Mouse (Mus musculus) midbrain, postnatal 0 days (tissue): ENCODE measurements at regions not wholly inside any gene's neighbourhood (a gene's known extent, or its start where the extent isn't known, plus 50 kb on each side); places are given as distances from the start of the nearest gene placed in this dataset.

Experiments used
- ATAC-seq: fragments of 200-750 bp; cut with Nextera tagmentation; 2 replicates; pipeline ENCODE4 v1.8.0; 2017; ENCODE audit warnings: moderate number of reproducible peaks, mild to moderate bottlenecking, moderate TSS enrichment, moderate library complexity; ENCODE audit not compliant: low FRiP score
- DNase-seq: peaks from one replicate; pipeline ENCODE4 v3.0.0-alpha.2; 2015; ENCODE audit warnings: low spot score
- H3K27ac ChIP-seq: fragments of 300-500 bp; sonication (generic); 2 replicates; pipeline ENCODE4 v1.5.1; 2014; ENCODE audit warnings: low read depth, mild to moderate bottlenecking, low read length, mixed read lengths
- H3K27me3 ChIP-seq: fragments of 300-500 bp; sonication (generic); 2 replicates; pipeline ENCODE4 v1.6.1; 2014; ENCODE audit warnings: low read length, control low read depth, mixed read lengths; ENCODE audit not compliant: insufficient read depth
- H3K36me3 ChIP-seq: fragments of 300-500 bp; sonication (generic); 2 replicates; pipeline ENCODE4 v1.6.1; 2014; ENCODE audit warnings: low read length, control low read depth, mixed read lengths; ENCODE audit not compliant: insufficient read depth
- H3K4me1 ChIP-seq: fragments of 300-500 bp; sonication (generic); 2 replicates; pipeline ENCODE4 v1.6.1; 2014; ENCODE audit warnings: mild to moderate bottlenecking, control low read depth, antibody characterized with exemption, low read length, mixed read lengths; ENCODE audit not compliant: insufficient read depth
- H3K4me2 ChIP-seq: fragments of 300-500 bp; sonication (generic); 2 replicates; pipeline ENCODE4 v1.6.1; 2014; ENCODE audit warnings: low read depth, mild to moderate bottlenecking, low read length, mixed read lengths; ENCODE audit not compliant: poor library complexity, severe bottlenecking
- H3K4me3 ChIP-seq: fragments of 300-500 bp; sonication (generic); 2 replicates; pipeline ENCODE4 v1.5.1; 2014; ENCODE audit warnings: low read depth, mild to moderate bottlenecking, low read length, moderate library complexity
- H3K9ac ChIP-seq: fragments of 300-500 bp; sonication (generic); replicated peaks from 2 replicates; pipeline ENCODE4 v1.6.1; 2014; ENCODE audit warnings: mild to moderate bottlenecking, low read length, moderate library complexity, mixed read lengths; ENCODE audit not compliant: poor library complexity, severe bottlenecking
- H3K9me3 ChIP-seq: fragments of 300-500 bp; sonication (generic); 2 replicates; pipeline ENCODE4 v1.6.1; 2016; ENCODE audit warnings: low read length, control low read depth
- CTCF ChIP-seq: IDR thresholded peaks from 2 replicates; pipeline ENCODE4 v1.5.1; 2016; ENCODE audit warnings: antibody characterized with exemption, mild to moderate bottlenecking
- WGBS: fragments of 180-500 bp; shearing (Covaris S2); extraction: QIAGEN DNeasy Blood & Tissue Kit; methylation state at CpG from one replicate; pipeline ENCODE4 v1.1.7; 2014; 5-methylcytosine and 5-hydroxymethylcytosine counted together

DNA sequence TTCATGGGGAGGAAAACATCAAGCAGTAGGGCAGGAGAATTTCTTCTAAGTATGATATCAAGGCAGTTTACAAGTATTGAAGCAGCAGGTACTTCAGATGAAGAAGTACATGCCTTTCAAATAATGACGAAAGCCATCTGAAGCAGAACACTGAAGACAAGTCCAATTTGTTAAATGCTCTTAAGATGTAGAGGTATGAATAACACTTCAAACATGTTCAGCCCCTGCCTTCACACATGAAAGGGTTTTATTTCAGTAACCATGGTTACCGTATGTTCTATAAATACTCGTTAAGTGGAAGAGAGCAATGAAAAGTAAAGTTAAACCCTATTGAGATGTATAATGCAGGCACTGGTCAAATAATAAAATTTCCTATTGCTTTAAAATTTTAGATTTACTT lies 101.8 kb downstream of the Mospd2 start:
- no peak overlapping the region for H3K27ac ChIP-seq
- DNase-seq (no peak), ATAC-seq (no peak)
- H3K4me2 ChIP-seq = no peak overlapping the region
- no peaks in the 10 kb centered on the region for H3K4me1 ChIP-seq
- WGBS = 54% methylated on average over 3 of the region's 3 CpGs
- H3K4me3 ChIP-seq = no peak overlapping the region
- H3K9me3 ChIP-seq = no peaks in the 10 kb centered on the region
- no peaks in the 10 kb centered on the region for H3K27me3 ChIP-seq
- H3K9ac ChIP-seq = no peak overlapping the region
- H3K36me3 ChIP-seq = no peaks in the 10 kb centered on the region
- no peak for TF ChIP-seq CTCF

DNA sequence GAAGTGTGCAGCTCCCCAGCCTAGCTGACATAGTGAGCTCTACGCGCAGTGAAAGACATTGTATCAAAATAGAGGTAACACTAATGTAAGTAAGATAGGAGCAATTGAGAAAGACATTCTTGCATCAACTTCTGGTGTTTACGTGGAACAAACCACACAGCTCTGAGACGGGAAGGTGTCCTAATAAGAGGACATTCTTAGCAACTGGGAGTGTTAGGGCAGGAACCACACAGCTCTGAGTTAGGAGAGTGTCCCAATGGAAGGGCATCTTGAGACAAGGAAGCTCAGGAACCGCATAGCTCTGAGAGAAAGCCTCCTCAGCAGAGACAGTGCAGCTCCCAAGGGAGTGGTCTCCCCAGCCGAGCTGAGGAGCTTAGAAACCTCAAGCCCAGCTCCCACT lies 139.8 kb downstream of the Mospd2 start:
- DNase-seq (no peak), ATAC-seq (no peak)
- H3K27me3 ChIP-seq = no peaks in the 10 kb centered on the region
- no peaks in the 10 kb centered on the region for H3K36me3 ChIP-seq
- no peak for TF ChIP-seq CTCF
- H3K9ac ChIP-seq = no peak overlapping the region
- no peak overlapping the region for H3K4me2 ChIP-seq
- WGBS = 85% methylated on average over 6 of the region's 6 CpGs
- no peaks in the 10 kb centered on the region for H3K9me3 ChIP-seq
- H3K4me3 ChIP-seq = no peak overlapping the region
- H3K27ac ChIP-seq = no peak overlapping the region
- H3K4me1 ChIP-seq = no peaks in the 10 kb centered on the region

DNA sequence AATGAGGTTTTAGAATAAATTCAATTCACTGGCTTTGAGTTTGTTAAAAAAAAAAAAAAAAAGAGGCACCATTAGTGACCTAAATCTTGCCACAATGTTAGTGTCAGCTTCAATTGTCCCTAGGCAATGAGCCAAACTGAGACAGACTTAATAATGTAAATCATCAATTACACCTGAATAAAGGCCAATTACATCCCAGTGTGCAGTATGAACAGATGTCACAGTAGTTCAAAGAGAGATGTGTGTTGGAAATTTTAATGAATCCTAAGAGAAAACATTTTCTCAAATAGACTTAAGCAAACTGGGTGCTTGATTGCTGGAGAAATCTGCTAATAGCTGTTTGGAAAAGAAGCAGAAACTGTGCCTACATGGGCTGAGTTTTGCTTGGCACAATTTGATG lies 159.3 kb downstream of the Mospd2 start:
- no peak overlapping the region for H3K4me3 ChIP-seq
- ATAC-seq = no peak
- H3K27me3 ChIP-seq = no peaks in the 10 kb centered on the region
- no peak overlapping the region for H3K9ac ChIP-seq
- DNase-seq = peak; percentile 11
- TF ChIP-seq CTCF = no peak
- no peak overlapping the region for H3K27ac ChIP-seq
- no peaks in the 10 kb centered on the region for H3K4me1 ChIP-seq
- no peak overlapping the region for H3K4me2 ChIP-seq
- H3K36me3 ChIP-seq = no peaks in the 10 kb centered on the region
- H3K9me3 ChIP-seq = no peaks in the 10 kb centered on the region

DNA sequence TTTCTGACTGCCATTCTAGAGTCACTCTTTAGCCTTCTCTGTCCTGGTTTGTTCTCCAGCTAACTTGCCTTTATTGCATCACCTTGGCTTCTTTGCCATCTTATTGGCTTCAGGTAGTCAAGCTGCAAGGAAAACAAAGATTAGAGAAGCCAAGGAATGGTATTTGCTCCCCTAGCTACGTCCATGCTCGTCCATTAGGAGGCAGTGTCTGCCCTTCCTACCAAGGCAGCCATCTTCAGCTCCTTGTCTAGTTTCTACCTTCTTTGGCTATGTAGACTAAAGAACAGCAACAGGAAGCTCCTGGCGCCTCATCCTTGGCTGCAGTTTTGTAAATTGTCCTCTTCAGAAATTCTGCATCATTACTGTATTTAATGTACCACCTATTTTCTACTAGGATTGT lies 192.9 kb downstream of the Mospd2 start:
- ATAC-seq = no peak
- TF ChIP-seq CTCF = 0 out of 2 replicates have a peak, but pooled peaks have one; percentile 20

DNA sequence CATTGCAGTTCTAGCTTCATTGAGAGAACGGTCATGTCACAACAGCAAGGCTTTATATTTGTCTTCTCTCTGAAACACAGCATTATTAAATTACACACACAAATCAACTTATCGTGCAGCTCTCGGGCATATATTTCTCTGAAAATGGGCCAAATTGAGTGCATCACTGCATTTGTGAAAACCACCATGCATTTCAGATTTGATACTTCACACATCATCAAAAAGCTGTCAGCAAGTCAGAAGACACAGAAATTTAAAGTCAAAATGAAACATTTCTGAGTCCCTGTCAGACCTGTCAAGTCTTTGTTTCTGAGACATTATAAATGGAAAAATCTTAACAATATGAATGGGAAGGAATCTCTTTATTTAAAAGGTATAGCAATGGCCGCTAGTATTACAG lies 215.3 kb downstream of the Mospd2 start:
- Histone ChIP-seq H3K9ac (no peak overlapping the region), H3K27ac (no peak overlapping the region), H3K4me3 (no peak overlapping the region), H3K4me1 (no peaks in the 10 kb centered on the region), H3K27me3 (no peaks in the 10 kb centered on the region), H3K9me3 (no peaks in the 10 kb centered on the region), H3K36me3 (no peaks in the 10 kb centered on the region), H3K4me2 (no peak overlapping the region)
- no peak for TF ChIP-seq CTCF
- ATAC-seq (no peak), DNase-seq (no peak)
- WGBS = 75% methylated on average over 4 of the region's 4 CpGs

More for the DNA sequence above, 192.9 kb downstream of the Mospd2 start:
- H3K27me3 ChIP-seq = no peaks in the 10 kb centered on the region
- no peaks in the 10 kb centered on the region for H3K4me1 ChIP-seq
- H3K36me3 ChIP-seq = no peaks in the 10 kb centered on the region
- 55% methylated on average over 3 of the region's 3 CpGs for WGBS
- no peak overlapping the region for H3K4me2 ChIP-seq
- no peak overlapping the region for H3K27ac ChIP-seq
- no peak overlapping the region for H3K9ac ChIP-seq
- no peak for DNase-seq
- no peaks in the 10 kb centered on the region for H3K9me3 ChIP-seq
- H3K4me3 ChIP-seq = no peak overlapping the region

DNA sequence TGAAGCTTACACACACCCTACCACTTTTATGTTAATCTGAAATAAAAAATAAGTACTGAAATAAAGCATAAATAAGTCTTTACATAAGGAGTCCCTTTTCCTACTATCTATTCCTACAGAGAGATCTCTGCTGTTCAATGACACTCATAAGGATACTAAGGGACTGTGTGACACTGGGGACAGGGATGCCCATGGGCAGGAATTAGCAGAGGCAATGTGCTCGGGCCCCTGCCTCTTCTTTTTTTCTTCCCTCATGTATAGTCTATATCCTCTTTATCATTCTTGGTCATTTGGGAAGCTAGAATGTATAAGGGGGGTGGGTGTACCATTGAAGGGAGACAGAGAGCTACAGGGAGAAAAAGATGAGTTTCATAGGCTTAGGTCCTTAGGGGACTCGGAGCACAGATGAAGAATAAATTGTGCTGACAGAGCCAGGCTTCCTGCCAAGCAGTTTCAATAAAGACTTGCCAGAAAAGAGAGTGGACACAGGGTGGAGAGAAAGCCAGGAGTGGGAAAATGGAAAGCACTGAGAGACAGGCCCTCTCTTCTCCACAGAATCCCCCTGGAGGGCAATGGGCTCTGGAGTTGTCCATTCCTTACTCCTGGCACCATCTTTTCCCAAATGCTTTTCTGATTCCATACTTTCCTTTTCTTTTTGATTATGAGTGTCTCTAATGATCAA lies 216.3 kb downstream of the Mospd2 start:
- Histone ChIP-seq H3K4me1 (no peaks in the 10 kb centered on the region), H3K9ac (no peak overlapping the region), H3K9me3 (no peaks in the 10 kb centered on the region), H3K27ac (no peak overlapping the region), H3K36me3 (no peaks in the 10 kb centered on the region), H3K4me3 (no peak overlapping the region), H3K4me2 (no peak overlapping the region), H3K27me3 (no peaks in the 10 kb centered on the region)
- WGBS = 42% methylated on average over 2 of the region's 2 CpGs
- ATAC-seq = peak; percentile 76
- DNase-seq = peak; percentile 88
- TF ChIP-seq CTCF = no peak
